Mouse (Mus musculus): ENCODE data around the gene Oit3. TPM values are rescaled to one million over a fixed set of nuclear protein-coding genes. Genes with fewer than 3 reads are reported as not detected.
"Not testable (repeated sequence)": the region's sequence is repeated elsewhere in the genome, so short reads cannot be mapped to it uniquely, and the experiment has no call there.

Gene Oit3
- polyA plus RNA-seq, 1 experiment from 2014 or later = 2.3 TPM

DNA sequence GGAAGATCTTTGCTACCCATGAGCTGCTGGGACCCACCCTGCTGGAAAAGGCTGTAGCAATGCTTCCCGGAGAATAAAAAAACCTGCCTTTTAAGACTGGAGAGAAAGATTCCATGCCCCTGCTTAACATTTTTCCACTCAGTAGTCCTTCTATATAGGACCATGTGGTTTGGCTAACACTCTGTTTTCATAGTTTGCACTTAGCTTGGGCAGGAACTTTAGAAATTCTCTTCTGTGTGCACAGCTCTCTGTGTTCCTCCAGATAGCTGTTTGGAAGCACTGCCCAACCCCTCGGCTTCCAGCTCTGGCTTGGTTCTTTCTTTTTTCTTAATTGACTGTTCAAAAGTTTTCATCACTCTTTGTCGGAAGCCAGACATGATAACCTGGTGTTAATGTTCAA is 25.0 kb downstream of the Oit3 start:
- Histone ChIP-seq H3K9me3 (ENCODE audit: control insufficient read depth, low read length) (no peaks in the 10 kb centered on the region), H3K4me1 (ENCODE audit: control insufficient read depth, insufficient read depth, low read length) (no peaks in the 10 kb centered on the region), H3K9ac (ENCODE audit: low read depth, low read length) (no peak overlapping the region), H3K4me3 (ENCODE audit: low read length) (no peak overlapping the region), H3K36me3 (ENCODE audit: control insufficient read depth, insufficient read depth, low read length) (no peaks in the 10 kb centered on the region), H3K27me3 (replicated peaks; ENCODE audit: control insufficient read depth, insufficient read depth, low read length) (no peaks in the 10 kb centered on the region), H3K4me2 (ENCODE audit: low read depth, low read length) (no peak overlapping the region), H3K27ac (ENCODE audit: low read length) (no peak overlapping the region)
- ATAC-seq = no peak
- WGBS = 82% methylated on average over 3 of the region's 3 CpGs

GRCm38 (mm10) chr10:59413711-59414110 is 27.9 kb downstream of the Oit3 start:
- 93% methylated on average over 4 of the region's 4 CpGs for WGBS
- H3K4me1 ChIP-seq (ENCODE audit: control insufficient read depth, insufficient read depth, low read length) = no peaks in the 10 kb centered on the region
- H3K27me3 ChIP-seq (replicated peaks; ENCODE audit: control insufficient read depth, insufficient read depth, low read length) = no peaks in the 10 kb centered on the region
- no peaks in the 10 kb centered on the region for H3K9me3 ChIP-seq (ENCODE audit: control insufficient read depth, low read length)
- no peak overlapping the region for H3K4me3 ChIP-seq (ENCODE audit: low read length)
- ATAC-seq = no peak
- no peak overlapping the region for H3K4me2 ChIP-seq (ENCODE audit: low read depth, low read length)
- no peak overlapping the region for H3K9ac ChIP-seq (ENCODE audit: low read depth, low read length)
- no peaks in the 10 kb centered on the region for H3K36me3 ChIP-seq (ENCODE audit: control insufficient read depth, insufficient read depth, low read length)
- H3K27ac ChIP-seq (ENCODE audit: low read length) = no peak overlapping the region

- ATAC-seq = no peak
- no peaks in the 10 kb centered on the region for H3K27me3 ChIP-seq (replicated peaks; ENCODE audit: control insufficient read depth, insufficient read depth, low read length)
These were observed 31.3 kb downstream of the Oit3 start for GRCm38 (mm10) chr10:59410264-59410663.

GRCm38 (mm10) chr10:59408499-59408898 is 33.1 kb downstream of the Oit3 start:
- Histone ChIP-seq H3K36me3 (ENCODE audit: control insufficient read depth, insufficient read depth, low read length) (no peaks in the 10 kb centered on the region), H3K4me2 (ENCODE audit: low read depth, low read length) (no peak overlapping the region), H3K27ac (ENCODE audit: low read length) (no peak overlapping the region), H3K4me3 (ENCODE audit: low read length) (no peak overlapping the region), H3K9ac (ENCODE audit: low read depth, low read length) (no peak overlapping the region), H3K4me1 (ENCODE audit: control insufficient read depth, insufficient read depth, low read length) (no peaks in the 10 kb centered on the region), H3K9me3 (ENCODE audit: control insufficient read depth, low read length) (no peaks in the 10 kb centered on the region), H3K27me3 (replicated peaks; ENCODE audit: control insufficient read depth, insufficient read depth, low read length) (no peaks in the 10 kb centered on the region)
- no peak for ATAC-seq
- WGBS = 38% methylated on average over 6 of the region's 6 CpGs

More at GRCm38 (mm10) chr10:59410264-59410663, 31.3 kb downstream of the Oit3 start:
- WGBS = 58% methylated on average over 12 of the region's 12 CpGs
- Histone ChIP-seq H3K9ac (ENCODE audit: low read depth, low read length) (no peak overlapping the region), H3K36me3 (ENCODE audit: control insufficient read depth, insufficient read depth, low read length) (no peaks in the 10 kb centered on the region), H3K27ac (ENCODE audit: low read length) (no peak overlapping the region), H3K4me2 (ENCODE audit: low read depth, low read length) (no peak overlapping the region), H3K4me1 (ENCODE audit: control insufficient read depth, insufficient read depth, low read length) (no peaks in the 10 kb centered on the region), H3K4me3 (ENCODE audit: low read length) (no peak overlapping the region), H3K9me3 (ENCODE audit: control insufficient read depth, low read length) (no peaks in the 10 kb centered on the region)

- H3K4me3 ChIP-seq (ENCODE audit: low read length) = peak overlapping the region; percentile 48
- no peaks in the 10 kb centered on the region for H3K4me1 ChIP-seq (ENCODE audit: control insufficient read depth, insufficient read depth, low read length)
- H3K36me3 ChIP-seq (ENCODE audit: control insufficient read depth, insufficient read depth, low read length) = no peaks in the 10 kb centered on the region
- H3K27ac ChIP-seq (ENCODE audit: low read length) = peak overlapping the region; percentile 85
- peak overlapping the region; percentile 70 for H3K9ac ChIP-seq (ENCODE audit: low read depth, low read length)
- H3K4me2 ChIP-seq (ENCODE audit: low read depth, low read length) = peak overlapping the region; percentile 45
- ATAC-seq = peak; percentile 66
- H3K9me3 ChIP-seq (ENCODE audit: control insufficient read depth, low read length) = no peaks in the 10 kb centered on the region
- 57% methylated on average over 10 of the region's 10 CpGs for WGBS
- H3K27me3 ChIP-seq (replicated peaks; ENCODE audit: control insufficient read depth, insufficient read depth, low read length) = no peaks in the 10 kb centered on the region
These were observed 37.8 kb downstream of the Oit3 start for GRCm38 (mm10) chr10:59403793-59404149.

DNA sequence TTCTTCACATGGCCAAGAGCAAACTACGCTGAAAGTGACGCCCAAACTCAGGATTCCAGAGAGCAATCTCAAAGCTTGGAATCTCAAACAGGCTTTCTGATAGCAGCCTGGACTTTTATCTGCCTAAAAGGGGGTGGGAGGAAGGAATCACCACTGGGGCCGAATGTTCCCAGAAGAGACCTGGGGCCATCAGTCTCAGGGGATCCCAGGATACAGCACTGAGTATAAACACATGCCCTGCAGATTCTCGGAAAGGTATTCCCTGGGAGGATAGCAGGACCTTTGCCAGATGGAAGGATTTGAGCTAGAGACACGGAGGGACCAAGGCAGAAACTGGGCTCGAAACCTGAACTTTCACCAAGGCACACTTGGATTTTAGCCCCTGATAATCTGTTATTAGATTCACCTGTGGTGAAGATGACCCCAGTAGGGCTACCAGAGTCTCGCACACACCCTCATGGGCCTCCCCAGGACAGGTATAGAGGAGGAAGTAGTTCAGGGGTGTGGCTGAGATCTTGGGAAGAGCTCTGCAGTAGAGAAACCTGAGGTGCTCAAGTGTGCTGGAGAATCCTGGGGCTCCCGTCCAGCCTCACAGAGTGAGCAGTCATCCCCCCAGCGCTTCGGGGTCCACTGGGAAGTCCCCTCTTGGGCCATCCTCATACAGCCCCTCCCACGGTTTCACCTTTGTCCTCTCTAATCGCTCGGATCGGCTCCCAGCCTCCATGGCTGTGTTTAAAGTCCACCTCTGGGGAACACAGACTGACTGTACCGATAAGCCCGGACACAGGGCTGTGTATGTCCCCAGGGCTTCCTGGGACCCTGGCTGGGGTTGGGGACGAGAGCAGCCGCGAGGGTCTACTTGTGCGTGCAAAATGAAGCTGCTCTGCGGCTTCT is 38.4 kb downstream of the Oit3 start, which contains the start of gene Pla2g12b:
Gene Pla2g12b, plus strand, starts transcription at position 762 of the 894 bp plus-strand sequence.
- peak; percentile 95 for ATAC-seq
- Histone ChIP-seq H3K27me3 (replicated peaks; ENCODE audit: control insufficient read depth, insufficient read depth, low read length) (no peaks in the 10 kb centered on the region), H3K4me1 (ENCODE audit: control insufficient read depth, insufficient read depth, low read length) (no peaks in the 10 kb centered on the region), H3K4me2 (ENCODE audit: low read depth, low read length) (peak within 1 kb of the TSS; percentile 45), H3K9ac (ENCODE audit: low read depth, low read length) (peak within 1 kb of the TSS; percentile 70), H3K36me3 (ENCODE audit: control insufficient read depth, insufficient read depth, low read length) (no peaks in the 10 kb centered on the region), H3K4me3 (ENCODE audit: low read length) (peak within 1 kb of the TSS; percentile 48), H3K27ac (ENCODE audit: low read length) (peak within 1 kb of the TSS; percentile 85), H3K9me3 (ENCODE audit: control insufficient read depth, low read length) (no peaks in the 10 kb centered on the region)
- WGBS = 48% methylated on average over 21 of the region's 21 CpGs

GRCm38 (mm10) chr10:59395461-59395860 is 46.1 kb downstream of the Oit3 start, which contains the start of gene Gm10273:
Gene Gm10273, plus strand, starts transcription at chr10:59395632.
- ATAC-seq; H3K27me3 ChIP-seq (replicated peaks; ENCODE audit: control insufficient read depth, insufficient read depth, low read length); H3K4me2 ChIP-seq (ENCODE audit: low read depth, low read length); H3K36me3 ChIP-seq (ENCODE audit: control insufficient read depth, insufficient read depth, low read length); H3K4me3 ChIP-seq (ENCODE audit: low read length); H3K4me1 ChIP-seq (ENCODE audit: control insufficient read depth, insufficient read depth, low read length); H3K9ac ChIP-seq (ENCODE audit: low read depth, low read length); H3K27ac ChIP-seq (ENCODE audit: low read length); H3K9me3 ChIP-seq (ENCODE audit: control insufficient read depth, low read length): not testable (repeated sequence)
- WGBS = 92% methylated on average over 8 of the region's 25 CpGs

- H3K9me3 ChIP-seq (ENCODE audit: control insufficient read depth, low read length) = peaks cover 8% of the 10 kb centered on the region
- ATAC-seq = no peak
- H3K27me3 ChIP-seq (replicated peaks; ENCODE audit: control insufficient read depth, insufficient read depth, low read length) = no peaks in the 10 kb centered on the region
- 33% methylated on average over 4 of the region's 4 CpGs for WGBS
- H3K4me2 ChIP-seq (ENCODE audit: low read depth, low read length) = no peak overlapping the region
- H3K4me1 ChIP-seq (ENCODE audit: control insufficient read depth, insufficient read depth, low read length) = 0 out of 2 replicates have a peak, but pooled peaks cover 3% of the 10 kb centered on the region
- H3K27ac ChIP-seq (ENCODE audit: low read length) = no peak overlapping the region
- no peak overlapping the region for H3K9ac ChIP-seq (ENCODE audit: low read depth, low read length)
- no peaks in the 10 kb centered on the region for H3K36me3 ChIP-seq (ENCODE audit: control insufficient read depth, insufficient read depth, low read length)
- H3K4me3 ChIP-seq (ENCODE audit: low read length) = no peak overlapping the region
These were observed 49.7 kb downstream of the Oit3 start for GRCm38 (mm10) chr10:59391907-59392306.

GRCm38 (mm10) chr10:59389652-59390051 is 51.9 kb downstream of the Oit3 start:
- 97% methylated on average over 3 of the region's 3 CpGs for WGBS
- H3K27me3 ChIP-seq (replicated peaks; ENCODE audit: control insufficient read depth, insufficient read depth, low read length) = no peaks in the 10 kb centered on the region
- H3K4me1 ChIP-seq (ENCODE audit: control insufficient read depth, insufficient read depth, low read length) = 0 out of 2 replicates have a peak, but pooled peaks cover 3% of the 10 kb centered on the region
- H3K9ac ChIP-seq (ENCODE audit: low read depth, low read length) = no peak overlapping the region
- ATAC-seq = no peak
- H3K9me3 ChIP-seq (ENCODE audit: control insufficient read depth, low read length) = peaks cover 8% of the 10 kb centered on the region
- no peak overlapping the region for H3K27ac ChIP-seq (ENCODE audit: low read length)
- H3K4me3 ChIP-seq (ENCODE audit: low read length) = no peak overlapping the region
- H3K4me2 ChIP-seq (ENCODE audit: low read depth, low read length) = no peak overlapping the region
- H3K36me3 ChIP-seq (ENCODE audit: control insufficient read depth, insufficient read depth, low read length) = no peaks in the 10 kb centered on the region

All from intestine, embryonic 16.5 days (tissue).